Mouse (Mus musculus) c-Kit-positive CD71-positive TER-119-positive erythroid progenitor cells, embryonic 14.5 days (primary cell): ENCODE results near the gene Mrs2.
A peak's percentile ranks its signal among the peaks of the same experiment; 100 is the strongest.
"Not testable (repeated sequence)": the region's sequence is repeated elsewhere in the genome, so short reads cannot be mapped to it uniquely, and the experiment has no call there.

Experiments used
- DNase-seq: peaks from one replicate; pipeline ENCODE4 v3.0.0-alpha.2; 2013; ENCODE audit warnings: low spot score

Mrs2 gene

DNA sequence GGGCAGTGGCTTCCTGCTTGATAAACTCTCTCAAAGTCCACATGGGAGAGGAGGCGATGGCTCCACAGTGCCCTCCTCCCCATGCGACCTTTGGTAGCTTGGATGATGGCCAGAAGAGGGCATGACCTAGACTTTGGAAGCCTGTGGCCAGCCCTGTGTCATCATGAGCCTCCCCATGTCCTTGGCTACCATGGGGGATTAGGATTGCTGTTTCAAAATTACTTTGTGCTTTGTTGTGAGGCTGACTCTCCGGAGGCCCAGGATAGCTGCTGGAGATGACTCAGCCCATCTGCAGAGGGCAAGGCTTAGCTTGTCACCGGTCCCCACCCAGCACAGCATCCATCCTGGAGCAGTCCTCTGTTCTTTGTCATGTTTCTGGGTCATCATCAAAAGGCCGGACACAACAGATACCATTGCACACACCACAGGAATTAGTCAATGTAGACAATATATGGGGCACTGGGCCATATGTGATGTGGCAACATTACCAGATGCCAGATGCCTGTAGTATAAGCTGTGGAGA is 42.3 kb downstream of the Mrs2 start:
- no peak for DNase-seq

DNA sequence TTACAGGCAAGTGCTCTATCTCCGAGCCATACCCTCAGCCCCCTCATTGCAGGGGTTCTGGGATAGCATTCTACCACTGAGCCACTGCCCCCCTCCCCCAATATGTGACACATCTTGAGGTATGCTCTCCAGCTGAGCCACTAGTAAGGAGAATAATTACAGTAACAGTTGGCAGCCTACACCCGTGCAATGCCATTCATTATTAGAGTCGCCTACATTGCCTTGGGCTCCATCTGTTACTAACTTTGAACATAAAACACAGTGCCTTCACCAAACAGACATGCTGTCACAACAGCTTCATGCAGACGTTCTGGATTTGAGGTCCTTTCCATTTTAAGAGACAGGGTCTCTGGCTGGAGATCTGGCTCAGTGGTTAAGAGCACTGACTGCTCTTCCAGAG is 43.8 kb downstream of the Mrs2 start:
- no peak for DNase-seq

DNA sequence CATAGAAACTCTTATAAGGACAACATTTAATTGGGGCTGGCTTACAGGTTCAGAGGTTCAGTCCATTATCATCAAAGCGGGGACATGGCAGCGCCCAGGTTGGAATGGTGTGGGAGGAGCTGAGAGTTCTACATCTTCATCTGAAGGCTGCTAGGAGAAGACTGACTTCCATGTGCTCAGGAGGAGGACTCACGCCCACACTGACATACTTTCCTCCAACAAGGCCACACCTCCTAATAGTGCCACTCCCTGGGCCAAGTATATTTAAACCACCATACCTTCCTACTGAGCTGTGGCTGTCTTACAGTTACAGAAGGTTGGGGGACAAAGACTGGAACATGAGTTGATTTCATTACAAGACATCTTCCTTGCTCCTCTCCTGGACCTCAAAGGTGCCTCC is 48.4 kb downstream of the Mrs2 start:
- not testable (repeated sequence) for DNase-seq

DNA sequence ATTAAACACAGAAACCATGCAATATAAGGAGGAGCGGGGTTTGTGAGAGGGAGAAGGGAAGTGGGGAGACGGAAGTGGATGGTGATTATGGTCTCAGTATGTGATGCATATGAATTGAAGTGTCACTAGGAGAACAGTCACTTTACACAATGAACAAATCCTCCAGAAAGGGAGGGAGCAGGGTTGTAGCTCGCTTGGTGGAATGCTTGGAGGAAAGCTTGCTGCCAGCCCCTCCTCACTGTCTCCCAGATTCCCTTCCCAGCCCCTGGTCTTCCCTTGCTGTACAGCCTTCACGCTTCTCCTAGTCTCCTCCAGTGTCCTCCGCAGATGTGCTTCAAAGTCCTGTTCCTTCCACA is 54.4 kb downstream of the Mrs2 start:
- no peak for DNase-seq

DNA sequence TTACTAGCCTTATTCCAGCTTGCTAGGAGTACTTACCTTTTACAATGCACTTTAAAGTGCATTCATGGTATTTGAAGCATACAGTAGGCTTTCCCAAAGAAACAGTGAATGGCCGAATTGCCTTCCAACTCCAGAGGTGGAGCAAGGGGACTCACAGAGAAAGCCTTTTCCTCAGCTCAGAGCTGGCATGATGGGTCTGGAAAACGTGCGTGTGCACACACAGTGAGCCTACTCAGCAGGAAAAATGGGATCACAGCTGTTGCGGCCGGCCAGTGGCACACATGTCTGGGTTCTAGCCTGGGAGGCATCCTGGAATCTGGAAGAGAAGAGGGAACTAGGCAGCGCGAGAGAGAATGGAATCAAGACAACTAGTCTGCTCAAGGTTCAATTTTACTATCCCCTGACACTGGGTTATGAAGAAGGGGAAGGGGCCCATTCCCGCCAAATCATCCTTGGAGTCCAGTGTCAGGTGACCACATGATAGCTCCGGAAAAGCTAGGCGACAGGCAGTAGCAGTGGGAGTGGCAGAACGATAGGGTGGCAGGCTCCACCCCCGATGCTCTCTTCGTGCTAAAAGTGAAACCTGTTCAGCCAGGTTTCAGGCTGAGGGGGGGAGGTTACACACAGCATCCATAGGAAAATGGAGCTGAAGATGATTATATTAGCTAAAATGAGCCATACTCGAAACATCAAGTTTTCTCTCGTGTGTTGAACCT is 54.9 kb downstream of the Mrs2 start:
- peak; percentile 16 for DNase-seq

DNA sequence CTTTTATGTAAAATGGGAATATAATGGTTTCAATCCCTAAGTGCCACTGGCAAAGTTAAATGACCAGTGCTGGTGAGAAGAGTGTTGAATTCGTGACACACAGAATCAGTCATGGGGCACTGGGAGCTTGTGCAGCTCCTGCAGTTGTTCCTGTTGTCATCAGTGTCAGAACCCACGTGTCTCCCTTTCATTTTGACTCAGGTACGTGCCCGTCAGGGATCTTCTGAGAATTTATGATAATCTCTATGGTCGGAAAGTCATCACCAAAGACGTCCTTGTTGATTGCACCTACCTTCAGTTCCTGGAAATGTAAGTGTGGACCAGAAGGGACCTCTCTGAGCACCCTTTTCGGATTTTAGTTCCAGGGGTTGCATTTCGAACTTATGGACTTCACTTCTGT is 58.1 kb downstream of the Mrs2 start:
- no peak for DNase-seq

DNA sequence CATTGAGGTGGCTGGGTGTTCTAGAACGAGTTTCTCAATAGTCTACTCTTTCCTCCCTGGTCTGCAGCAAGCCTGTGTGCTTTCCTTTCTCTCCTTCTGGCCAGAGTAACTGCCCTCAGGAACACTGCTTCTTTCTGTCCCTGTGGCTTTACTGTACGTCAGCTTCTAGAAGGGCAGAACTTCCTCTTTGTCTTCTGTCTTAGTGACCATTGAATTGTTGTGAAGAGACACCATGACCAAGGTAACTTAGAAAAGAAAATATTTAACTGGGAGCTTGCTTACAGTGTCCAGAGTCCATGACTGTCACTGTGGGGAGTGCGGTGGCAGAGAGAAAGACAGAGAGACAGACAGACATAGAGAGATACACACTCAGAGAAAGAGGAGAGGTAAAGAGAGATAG is 60.1 kb downstream of the Mrs2 start:
- no peak for DNase-seq

DNA sequence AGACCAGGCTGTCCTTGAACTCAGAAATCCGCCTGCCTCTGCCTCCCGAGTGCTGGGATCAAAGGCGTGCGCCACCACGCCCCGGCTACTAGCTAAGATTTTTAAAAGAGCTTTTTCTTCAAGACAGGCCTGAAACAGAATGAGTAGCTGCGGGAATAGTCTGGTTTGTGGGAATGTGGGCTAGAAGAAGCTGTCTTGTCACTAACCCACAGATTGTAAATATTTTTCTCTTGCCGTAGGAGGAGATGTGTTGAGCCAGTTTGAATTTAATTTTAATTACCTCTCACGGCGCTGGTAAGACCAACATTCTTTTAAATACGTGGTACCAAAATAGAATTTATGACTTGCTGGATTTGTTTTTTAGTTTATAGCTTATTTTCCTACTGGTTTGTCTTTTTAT is 61.5 kb downstream of the Mrs2 start:
- DNase-seq, result no peak

DNA sequence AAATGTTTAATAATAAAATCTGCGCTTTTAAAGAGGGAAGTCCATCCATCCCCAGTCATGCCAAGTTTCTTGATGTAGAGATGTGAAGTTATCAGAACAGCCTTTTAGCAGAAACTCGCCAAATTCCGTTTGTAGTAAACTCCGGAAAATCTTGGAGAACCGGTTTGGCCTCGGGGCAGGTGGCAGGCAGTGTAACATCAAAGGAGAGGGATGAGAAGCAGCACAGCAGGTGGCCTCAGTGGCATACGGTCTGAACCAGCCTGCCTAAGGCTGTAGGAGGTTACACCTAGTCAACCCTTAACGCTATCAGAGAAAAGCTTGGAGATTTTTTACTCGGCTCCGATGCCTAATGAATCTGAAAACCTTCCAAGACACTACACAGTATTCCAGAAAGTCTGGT is 64.7 kb downstream of the Mrs2 start:
- DNase-seq, result no peak

DNA sequence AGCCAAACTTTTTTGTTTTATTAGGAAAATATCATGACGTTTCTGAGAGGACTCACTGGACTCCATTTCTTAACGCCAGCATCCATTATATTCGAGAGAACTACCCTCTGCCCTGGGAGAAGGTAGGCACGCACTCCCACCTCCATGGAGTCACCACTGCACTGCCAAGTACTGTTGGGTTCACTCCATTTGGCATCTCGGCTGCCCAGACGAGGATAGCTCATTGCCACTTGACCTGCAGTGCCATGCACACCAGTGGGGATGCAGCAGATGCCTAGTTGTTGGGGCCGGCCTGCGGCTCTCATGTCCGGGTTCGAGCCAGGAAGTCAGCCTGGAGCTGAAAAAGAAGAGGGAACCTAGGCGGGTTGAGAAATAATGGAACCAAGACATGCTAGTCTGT is 65.1 kb downstream of the Mrs2 start:
- DNase-seq, result no peak

DNA sequence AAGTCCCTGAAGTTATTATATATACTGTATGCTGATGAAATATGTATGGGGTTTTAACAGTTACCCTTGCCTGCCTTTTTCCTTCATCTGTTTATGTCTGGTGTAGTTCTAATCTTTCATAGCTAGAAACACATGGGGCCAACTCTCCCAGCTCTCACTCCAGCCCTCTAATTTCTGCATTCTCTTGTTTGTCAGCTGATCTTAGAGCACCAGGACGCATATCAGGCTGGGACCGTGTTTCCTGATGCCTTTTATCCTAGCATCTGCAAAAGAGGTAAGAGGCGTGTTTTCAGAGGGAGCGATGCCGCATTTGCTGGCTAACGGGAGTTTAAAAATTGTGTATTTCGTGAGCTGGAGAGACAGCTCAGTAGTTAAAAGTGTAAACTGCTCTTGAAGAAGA is 67.5 kb downstream of the Mrs2 start:
- no peak for DNase-seq

DNA sequence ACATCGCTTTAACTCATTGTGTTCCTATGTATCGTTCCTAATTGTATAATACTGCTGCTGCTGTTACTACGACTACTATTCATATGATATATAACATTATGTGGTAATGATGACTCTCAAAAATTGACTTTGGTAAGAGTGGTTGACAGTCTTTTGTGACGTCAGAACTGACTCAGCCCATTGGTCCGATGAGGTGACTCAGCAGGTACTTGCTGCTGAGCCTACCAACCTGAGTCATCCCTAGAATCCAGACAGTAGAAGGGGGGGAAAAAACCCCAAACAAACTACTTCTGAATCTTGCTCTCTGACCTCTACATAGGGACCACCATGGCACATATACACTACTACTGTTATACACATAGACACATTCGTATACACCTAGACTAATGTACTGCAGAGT is 71.3 kb downstream of the Mrs2 start:
- no peak for DNase-seq

DNA sequence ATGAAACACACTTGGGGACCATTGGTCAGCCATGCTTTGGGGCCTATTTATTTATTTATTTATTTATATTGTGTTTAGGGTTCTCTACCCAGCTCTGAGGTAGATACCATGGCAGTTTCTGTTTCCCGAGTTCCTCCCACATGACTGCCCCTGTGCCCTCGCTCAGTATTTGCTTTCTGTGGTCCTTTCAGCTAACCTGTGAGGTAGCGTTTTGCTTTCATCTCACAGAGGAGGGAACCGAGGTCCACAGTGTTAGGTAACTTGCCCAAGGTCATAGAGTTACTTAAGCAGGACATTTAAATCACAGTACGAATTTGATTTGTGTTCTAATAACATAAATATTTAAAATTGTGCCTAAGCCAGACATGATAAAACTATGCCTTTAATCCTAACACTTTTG is 73.0 kb downstream of the Mrs2 start:
- DNase-seq, result no peak

DNA sequence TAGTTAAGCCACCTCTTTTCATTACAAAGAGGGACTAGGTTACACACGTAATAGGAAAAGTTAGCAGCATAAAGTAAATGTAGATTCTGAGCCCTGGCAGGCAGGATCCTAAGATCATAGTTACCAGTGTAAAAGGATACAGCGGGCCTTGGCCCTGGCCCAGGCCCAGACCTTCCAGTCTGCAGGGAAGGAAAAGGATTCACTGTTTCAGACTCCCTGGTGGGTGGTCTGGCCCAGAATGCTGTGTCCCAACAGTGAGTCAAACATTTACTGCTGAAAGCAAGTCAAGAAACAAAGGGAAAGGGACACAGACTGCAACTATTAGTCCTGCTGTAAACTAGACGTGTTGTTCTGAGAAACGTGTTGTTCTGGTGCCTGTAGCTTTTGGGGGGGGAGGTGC is 74.6 kb downstream of the Mrs2 start:
- no peak for DNase-seq

DNA sequence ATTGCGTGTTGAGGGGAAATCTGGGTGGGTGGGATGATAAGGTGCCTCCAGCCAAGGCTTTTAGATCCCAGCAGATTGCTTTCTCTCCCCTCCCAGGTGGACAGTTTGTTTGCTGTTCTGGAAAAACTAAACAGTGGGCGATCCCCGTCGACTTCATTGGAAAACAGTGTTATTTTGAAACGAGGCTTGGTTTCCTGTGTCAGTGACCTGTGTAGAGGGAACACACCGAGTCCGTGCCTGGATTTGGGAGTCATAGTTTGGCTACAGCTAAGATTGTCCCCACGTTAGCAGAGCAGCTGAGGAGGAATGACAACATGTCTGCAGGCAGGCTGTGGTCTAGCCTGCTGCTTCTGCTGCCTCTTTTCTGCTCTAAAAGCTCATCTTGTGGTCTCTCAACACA is 76.9 kb downstream of the Mrs2 start:
- no peak for DNase-seq

DNA sequence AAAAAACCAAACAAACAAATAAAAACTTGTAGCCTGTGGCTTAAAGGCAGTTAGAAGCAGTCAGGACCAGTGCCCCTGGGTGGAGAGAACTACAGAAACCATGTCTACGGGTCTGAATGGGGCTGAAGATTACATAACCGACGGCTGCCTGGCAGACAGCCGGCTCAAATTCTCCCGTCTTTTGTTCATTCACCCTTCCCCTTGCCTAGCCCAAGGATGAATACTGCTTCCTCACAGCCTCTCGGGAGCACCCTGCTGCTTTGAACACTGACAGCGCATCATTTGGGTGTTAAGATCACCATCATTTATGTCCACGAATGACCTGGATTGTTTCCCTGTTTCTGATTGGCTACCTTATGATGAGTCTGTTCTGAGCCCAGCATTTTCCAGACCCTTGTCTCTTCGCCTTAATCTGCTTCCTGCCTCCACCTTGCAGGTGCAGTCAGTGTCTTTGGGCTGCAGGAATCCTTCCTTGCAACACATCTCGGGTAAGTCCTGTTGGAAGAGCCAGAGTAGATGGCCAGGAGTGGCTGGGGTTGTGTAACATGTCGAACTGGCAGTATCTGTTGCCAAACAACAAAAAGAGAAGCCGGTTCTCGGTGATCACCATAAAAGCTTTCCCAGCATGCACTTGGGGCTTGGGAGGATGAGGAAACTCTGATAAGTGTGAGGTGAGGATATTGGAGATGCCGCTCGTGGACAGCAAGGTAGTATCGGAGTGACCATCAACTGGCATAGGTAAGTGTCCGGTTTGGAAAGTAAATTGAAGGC is 77.5 kb downstream of the Mrs2 start, which contains the start of gene Gpld1:
Gpld1 (plus strand) TSS at position 641 of the 771 bp plus-strand sequence.
- DNase-seq, result no peak

DNA sequence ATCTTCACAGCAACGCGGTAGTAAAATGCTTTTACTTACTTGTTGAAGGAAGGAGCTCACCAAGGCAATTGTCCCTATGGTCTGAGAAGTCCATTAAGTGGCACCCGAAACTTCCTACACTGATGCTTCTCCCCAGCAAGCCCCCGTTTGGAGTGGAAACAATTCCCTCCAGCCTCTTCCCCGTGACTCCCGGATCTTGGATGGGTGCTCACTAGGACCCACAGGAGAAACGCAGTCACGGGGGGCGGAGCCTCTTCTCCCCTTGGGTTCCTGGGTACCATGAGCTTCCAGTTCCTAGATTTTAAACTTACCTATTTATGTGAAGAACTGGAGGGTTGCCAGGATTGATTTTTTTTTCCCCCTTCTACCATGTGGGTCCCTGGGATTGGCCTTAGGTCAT is 80.7 kb downstream of the Mrs2 start:
- no peak for DNase-seq

DNA sequence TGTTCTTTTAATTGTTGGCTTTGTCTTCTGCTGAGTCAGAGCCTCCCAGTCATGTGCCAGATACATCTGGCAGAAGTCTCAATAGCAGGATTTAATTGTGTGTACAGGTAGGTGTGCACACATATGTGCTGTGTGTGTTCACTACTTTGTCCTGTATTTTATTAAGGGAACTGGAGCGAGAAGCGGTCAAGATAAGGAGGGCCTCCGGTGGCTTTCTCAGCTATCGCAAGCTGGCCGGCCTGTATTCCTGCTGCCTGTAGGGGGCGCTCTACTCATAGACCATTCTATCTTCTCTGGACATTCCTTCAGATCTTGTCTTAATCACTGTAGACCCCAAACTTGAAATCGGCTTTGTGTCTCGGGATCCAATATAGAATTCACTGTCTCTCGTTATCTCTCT is 81.5 kb downstream of the Mrs2 start:
- peak; percentile 48 for DNase-seq

DNA sequence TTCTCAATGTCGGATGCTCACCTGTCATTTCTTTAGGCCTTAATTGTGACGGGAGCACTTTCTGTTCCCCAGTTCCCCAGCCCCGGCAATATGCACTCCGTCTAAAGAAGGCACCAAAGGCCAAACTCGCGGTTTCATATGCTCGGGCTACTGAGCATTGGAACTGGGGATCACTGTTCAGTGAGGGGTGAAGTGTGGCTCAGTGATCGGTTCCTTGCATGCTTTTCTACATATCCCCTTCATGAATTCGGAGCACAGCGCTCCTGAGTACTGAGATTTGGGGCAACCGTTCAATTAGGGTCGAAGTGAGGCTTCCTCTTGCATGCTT is 82.4 kb downstream of the Mrs2 start:
- no peak for DNase-seq
